Mouse (Mus musculus): ENCODE data around the gene Fbxo2. TPM values are rescaled to one million over a fixed set of nuclear protein-coding genes. Genes with fewer than 3 reads are reported as not detected.

Gene Fbxo2
- total and polyA plus RNA-seq, 3 experiments = 0.30 to 5.9 TPM; not detected in 1

- Histone ChIP-seq H3K4me3 (replicated peaks in 1 of 3; ENCODE audit: low read depth in 2 of 3, low read length in 2 of 3, poor library complexity in 1 of 3) (no peak overlapping the region), H3K36me3 (replicated peaks in 1 of 2; ENCODE audit: control insufficient read depth in 1 of 2, insufficient read depth in 1 of 2, low read length in 1 of 2) (no peaks in the 10 kb centered on the region), H3K9me3 (replicated peaks; ENCODE audit: low read length) (peaks cover 8% of the 10 kb centered on the region), H3K4me1 (ENCODE audit: control insufficient read depth in 1 of 2, insufficient read depth in 2 of 2) (peaks cover 3 to 9% of the 10 kb centered on the region in 2 experiments; a peak in 2 of 4 replicates), H3K9ac (ENCODE audit: insufficient read depth, low read depth) (no peak overlapping the region), H3K4me2 (ENCODE audit: insufficient read depth, low read depth, poor library complexity, severe bottlenecking) (no peak overlapping the region), H3K27ac (ENCODE audit: insufficient read depth, low read depth) (no peak overlapping the region), H3K27me3 (replicated peaks) (peaks cover 60% of the 10 kb centered on the region), H3K79me2 (replicated peaks; ENCODE audit: control insufficient read depth, extremely low read depth, insufficient read depth, poor library complexity, severe bottlenecking) (no peaks in the 10 kb centered on the region)
- DNase-seq (ENCODE audit: extremely low read depth) = peak; percentile 17
- in situ Hi-C loops (cut with MboI; ENCODE audit: low pct_ligation_motif_present, low pct_unique_long_range_greater_than_20kb, low sequenced_read_pairs) (loop anchor here (5.0 kb wide), 1 partner anchor 36 kb away; the partner anchor contains the start of gene Fbxo6), dilution Hi-C loops (cut with MboI; ENCODE audit: extremely low pct_ligation_motif_present, extremely low pct_unique_long_range_greater_than_20kb, low sequenced_read_pairs) (no loop called here)
- no peak for TF ChIP-seq NRF1 (IDR thresholded peaks at IDR 0.05; ENCODE audit: low read depth, low read length)
- no peak for TF ChIP-seq JUN (IDR thresholded peaks at IDR 0.05; ENCODE audit: insufficient read depth, low read depth, low read length)
- peak; percentile 15 to 47; a peak in 2 of 4 replicates for TF ChIP-seq CTCF (conservative IDR thresholded peaks at IDR 0.05 in 1 of 2, IDR thresholded peaks at IDR 0.05 in 1 of 2; ENCODE audit: low read depth in 2 of 2, low read length in 2 of 2)
- no peak for TF ChIP-seq POLR2AphosphoS2 (IDR thresholded peaks at IDR 0.05; ENCODE audit: low read depth, low read length)
- TF ChIP-seq MYC (IDR thresholded peaks at IDR 0.05; ENCODE audit: low read depth, low read length) = no peak
- no peak for TF ChIP-seq ETS1 (conservative IDR thresholded peaks at IDR 0.05; ENCODE audit: low read depth, low read length)
- no peak for TF ChIP-seq TBP (conservative IDR thresholded peaks at IDR 0.05; ENCODE audit: low read depth, low read length)
- no peak for TF ChIP-seq BHLHE40 (IDR thresholded peaks at IDR 0.05; ENCODE audit: low read depth, low read length)
- TF ChIP-seq ELF1 (IDR thresholded peaks at IDR 0.05; ENCODE audit: low read depth, low read length) = no peak
- no peak for TF ChIP-seq JUND (conservative IDR thresholded peaks at IDR 0.05; ENCODE audit: low read depth, low read length)
- TF ChIP-seq RAD21 (IDR thresholded peaks at IDR 0.05; ENCODE audit: low read depth, low read length) = peak; percentile 7
- no peak for TF ChIP-seq CHD1 (IDR thresholded peaks at IDR 0.05; ENCODE audit: low read depth, low read length)
- TF ChIP-seq MAX (IDR thresholded peaks at IDR 0.05; ENCODE audit: low read length) = no peak
- TF ChIP-seq MAZ (IDR thresholded peaks at IDR 0.05; ENCODE audit: low read depth, low read length) = no peak
- TF ChIP-seq USF2 (conservative IDR thresholded peaks at IDR 0.05; ENCODE audit: low read depth, low read length) = no peak
- TF ChIP-seq EP300 (IDR thresholded peaks at IDR 0.05; ENCODE audit: low read length) = no peak
- TF ChIP-seq GABPA (IDR thresholded peaks at IDR 0.05; ENCODE audit: insufficient replicate concordance, low read depth, low read length) = no peak
- no peak for TF ChIP-seq E2F4 (IDR thresholded peaks at IDR 0.05; ENCODE audit: insufficient replicate concordance, low read depth, low read length)
These were observed 43.8 kb upstream of the Fbxo2 start for GRCm38 (mm10) chr4:148116657-148117056.

GRCm38 (mm10) chr4:148117392-148117791 lies 43.0 kb upstream of the Fbxo2 start:
- DNase-seq (ENCODE audit: extremely low read depth) = no peak
- Histone ChIP-seq H3K4me2 (ENCODE audit: insufficient read depth, low read depth, poor library complexity, severe bottlenecking) (no peak overlapping the region), H3K79me2 (replicated peaks; ENCODE audit: control insufficient read depth, extremely low read depth, insufficient read depth, poor library complexity, severe bottlenecking) (no peaks in the 10 kb centered on the region), H3K4me1 (ENCODE audit: control insufficient read depth in 1 of 2, insufficient read depth in 2 of 2) (peaks cover 3 to 9% of the 10 kb centered on the region in 2 experiments; a peak in 2 of 4 replicates), H3K27ac (ENCODE audit: insufficient read depth, low read depth) (no peak overlapping the region), H3K36me3 (replicated peaks in 1 of 2; ENCODE audit: control insufficient read depth in 1 of 2, insufficient read depth in 1 of 2, low read length in 1 of 2) (no peaks in the 10 kb centered on the region), H3K27me3 (replicated peaks) (peaks cover 61% of the 10 kb centered on the region), H3K4me3 (replicated peaks in 1 of 3; ENCODE audit: low read depth in 2 of 3, low read length in 2 of 3, poor library complexity in 1 of 3) (no peak overlapping the region), H3K9me3 (replicated peaks; ENCODE audit: low read length) (peaks cover 8% of the 10 kb centered on the region), H3K9ac (ENCODE audit: insufficient read depth, low read depth) (no peak overlapping the region)
- TF ChIP-seq MAZ (IDR thresholded peaks at IDR 0.05; ENCODE audit: low read depth, low read length) (no peak), CTCF (conservative IDR thresholded peaks at IDR 0.05 in 1 of 2, IDR thresholded peaks at IDR 0.05 in 1 of 2; ENCODE audit: low read depth in 2 of 2, low read length in 2 of 2) (peak; percentile 33 to 38; a peak in 2 of 4 replicates), MEF2A (IDR thresholded peaks at IDR 0.05; ENCODE audit: borderline replicate concordance, low read depth, low read length) (no peak)
- in situ Hi-C loops (cut with MboI; ENCODE audit: low pct_ligation_motif_present, low pct_unique_long_range_greater_than_20kb, low sequenced_read_pairs) = loop anchor here (5.0 kb wide), 1 partner anchor 35 kb away; the partner anchor contains the start of gene Fbxo6
- dilution Hi-C loops (cut with MboI; ENCODE audit: extremely low pct_ligation_motif_present, extremely low pct_unique_long_range_greater_than_20kb, low sequenced_read_pairs) = no loop called here
